Mouse (Mus musculus) lung, adult 2 months (tissue): Measurements from ENCODE around the gene Wfikkn1. TPM values are rescaled to one million over a fixed set of nuclear protein-coding genes. Genes with fewer than 3 reads are reported as not detected.
A peak's percentile ranks its signal among the peaks of the same experiment; 100 is the strongest.

Experiments
- DNase-seq: peaks from one replicate; pipeline ENCODE4 v3.0.0; 2022
- H3K4me1 ChIP-seq: fragments of 200-500 bp; 2 replicates; pipeline ENCODE4 v1.6.1; 2011; ENCODE audit warnings: low read length; ENCODE audit not compliant: control insufficient read depth, insufficient read depth
- H3K4me3 ChIP-seq: fragments of 200-500 bp; replicated peaks from 2 replicates; pipeline ENCODE3; 2011; ENCODE audit warnings: low read depth, mild to moderate bottlenecking, control low read depth, low read length; ENCODE audit errors: extremely low read depth
- CTCF ChIP-seq: fragments of 200-500 bp; IDR thresholded peaks from 2 replicates; pipeline ENCODE4 v1.5.1; 2011; ENCODE audit warnings: mild to moderate bottlenecking, low read length, control low read depth; ENCODE audit not compliant: insufficient read depth
- POLR2A ChIP-seq: fragments of 200-500 bp; IDR thresholded peaks from 2 replicates; pipeline ENCODE4 v1.6.1; 2011; ENCODE audit warnings: low read depth, mild to moderate bottlenecking, control low read depth, low read length, borderline replicate concordance; ENCODE audit errors: extremely low read depth
- WGBS: fragments of 180-500 bp; shearing (Covaris S2); methylation state at CpG from one replicate; pipeline ENCODE4 v1.1.7; 2018; 5-methylcytosine and 5-hydroxymethylcytosine counted together
- polyA plus RNA-seq: library from polyadenylated mRNA; depleted of rRNA; stranded (reverse); fragments of >200 nt; gene quantifications from 2 replicates; pipeline ENCODE4 v1.2.3, GENCODE M21; 2012

Gene Wfikkn1
- polyA plus RNA-seq, 1 experiment, result 1.4 TPM

DNA sequence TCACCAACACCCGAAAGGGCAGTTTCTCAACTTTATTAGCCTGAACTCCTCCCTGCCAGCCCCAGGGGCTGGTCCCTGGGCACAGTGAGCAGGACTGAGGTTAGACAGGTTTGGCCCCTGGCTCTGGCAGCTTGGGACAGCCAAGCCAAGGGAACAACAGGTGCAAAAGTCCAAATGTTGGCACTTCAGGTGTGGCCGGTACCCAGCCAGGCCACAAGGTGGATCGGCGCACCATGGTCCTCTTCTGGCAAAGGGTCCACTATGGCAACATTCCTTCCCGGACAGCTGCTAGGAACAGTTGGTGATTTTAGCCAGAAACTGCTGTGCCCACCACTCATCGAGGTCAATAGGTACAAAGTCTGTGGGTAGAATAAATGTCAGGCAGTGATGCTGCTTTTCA is 17.0 kb downstream of the Wfikkn1 start:
- 90% methylated on average over 6 of the region's 6 CpGs for WGBS
- H3K4me1 ChIP-seq, result peaks cover 15% of the 10 kb centered on the region
- H3K4me3 ChIP-seq, result no peak overlapping the region
- DNase-seq, result no peak
- TF ChIP-seq POLR2A, result no peak
- TF ChIP-seq CTCF, result no peak

DNA sequence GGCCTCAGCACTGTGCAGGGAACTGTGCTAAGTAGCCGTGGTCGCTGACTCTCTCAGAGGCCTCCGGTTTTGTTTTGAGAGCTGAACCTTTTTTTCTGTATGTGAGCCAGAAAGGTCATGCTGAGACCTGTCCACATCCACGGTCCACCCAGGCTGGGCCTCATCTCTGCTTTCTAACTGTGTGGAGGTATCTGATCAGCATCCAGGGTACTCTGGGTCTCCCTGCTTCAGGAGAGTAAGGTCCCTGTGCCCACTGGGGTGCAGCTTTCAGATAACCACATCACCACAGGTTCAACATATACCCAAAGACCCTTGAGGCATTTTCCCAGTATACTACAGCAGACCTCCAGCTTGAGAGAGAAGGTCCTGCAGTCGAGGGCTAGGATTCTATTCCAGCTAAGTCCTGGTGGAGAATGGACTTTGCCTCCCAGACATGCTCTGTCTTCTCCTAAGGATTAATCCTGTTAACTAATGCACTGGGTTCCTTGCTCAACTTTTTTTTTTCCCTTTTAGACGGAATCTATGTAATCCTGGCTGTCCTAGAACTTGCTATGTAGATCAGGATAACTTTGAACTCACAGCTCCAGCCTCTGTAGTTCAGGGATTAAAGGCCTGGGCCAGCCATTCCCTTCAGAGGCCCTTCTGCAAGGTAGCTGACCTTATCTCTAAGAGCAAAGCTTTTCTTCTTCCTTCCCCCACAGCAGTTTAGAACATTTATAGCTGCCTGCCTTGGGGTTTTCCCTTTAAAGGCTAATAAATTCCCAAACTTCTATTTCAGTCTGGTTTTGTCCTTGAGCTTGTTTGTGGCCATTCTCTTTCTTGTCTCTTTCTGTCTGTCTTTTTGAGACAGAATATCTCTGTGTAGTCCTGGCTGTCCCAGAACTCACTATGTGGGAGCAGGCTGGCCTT is 18.7 kb downstream of the Wfikkn1 start:
- DNase-seq, result no peak
- WGBS, result 9% methylated on average over 6 of the region's 6 CpGs
- H3K4me1 ChIP-seq, result peaks cover 8% of the 10 kb centered on the region; the same call in 1 of the 2 replicates
- no peak for TF ChIP-seq CTCF
- TF ChIP-seq POLR2A, result no peak
- H3K4me3 ChIP-seq, result peak overlapping the region; percentile 92

GRCm38 (mm10) chr17:25860832-25861703 is 19.6 kb downstream of the Wfikkn1 start, which contains the start of gene Wdr90:
Gene Wdr90, minus strand, starts transcription at chr17:25861501.
- H3K4me3 ChIP-seq, result peak within 1 kb of the TSS; percentile 92
- peak; percentile 90 for DNase-seq
- WGBS, result 2% methylated on average over 65 of the region's 65 CpGs
- H3K4me1 ChIP-seq, result peaks cover 8% of the 10 kb centered on the region; the same call in 1 of the 2 replicates
- TF ChIP-seq POLR2A (peak; percentile 85; the same call in 1 of the 2 replicates), CTCF (no peak)

- Histone ChIP-seq H3K4me3 (no peak overlapping the region), H3K4me1 (peaks cover 8% of the 10 kb centered on the region; the same call in 1 of the 2 replicates)
- DNase-seq, result no peak
- WGBS, result 89% methylated on average over 6 of the region's 6 CpGs
- TF ChIP-seq CTCF, result no peak
- TF ChIP-seq POLR2A, result no peak
Observed at GRCm38 (mm10) chr17:25860229-25860628, 20.4 kb downstream of the Wfikkn1 start.

DNA sequence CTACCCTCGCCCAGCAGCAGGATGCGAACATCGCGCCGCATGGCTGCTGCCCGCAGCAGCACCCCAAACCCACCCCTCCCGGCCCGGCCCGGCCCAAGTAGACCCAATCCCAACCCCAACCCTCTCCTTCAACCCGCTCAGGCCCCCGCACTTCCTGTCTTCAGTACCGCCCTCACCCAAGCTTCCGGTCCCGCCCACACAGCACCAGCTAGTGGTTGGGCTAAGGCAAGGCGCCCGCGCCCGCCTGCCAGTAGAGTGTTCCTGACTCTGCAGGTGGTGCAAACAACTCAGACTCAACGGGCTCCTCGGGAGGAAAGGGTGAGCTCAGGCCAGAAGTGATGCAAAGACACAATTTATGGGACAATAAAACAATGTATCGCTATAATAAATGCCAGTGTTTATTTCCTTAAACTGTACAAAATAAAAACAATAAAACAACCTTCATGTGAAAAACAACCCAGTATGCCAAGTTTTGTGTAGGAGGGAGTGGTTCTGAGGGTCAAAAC is 36.2 kb downstream of the Wfikkn1 start, which contains the start of gene Rhot2:
TSS of gene Rhot2 (minus strand) at position 456 of the 506 bp plus-strand sequence.
- Histone ChIP-seq H3K4me3 (peak within 1 kb of the TSS; percentile 75), H3K4me1 (peaks cover 11% of the 10 kb centered on the region)
- DNase-seq, result peak; percentile 93
- TF ChIP-seq POLR2A (peak; percentile 56), CTCF (no peak)
- under 1% methylated on average over 21 of the region's 21 CpGs for WGBS

GRCm38 (mm10) chr17:25843636-25844395 is 36.8 kb downstream of the Wfikkn1 start:
- no peak for DNase-seq
- Histone ChIP-seq H3K4me3 (peak overlapping the region; percentile 75), H3K4me1 (peaks cover 11% of the 10 kb centered on the region)
- TF ChIP-seq POLR2A (no peak), CTCF (no peak)
- WGBS, result under 1% methylated on average over 38 of the region's 38 CpGs

- WGBS, result 86% methylated on average over 4 of the region's 4 CpGs
- Histone ChIP-seq H3K4me1 (peaks cover 11% of the 10 kb centered on the region), H3K4me3 (no peak overlapping the region)
- TF ChIP-seq CTCF (no peak), POLR2A (no peak)
- DNase-seq, result no peak
Observed at GRCm38 (mm10) chr17:25843122-25843521, 37.5 kb downstream of the Wfikkn1 start.

- TF ChIP-seq CTCF (no peak), POLR2A (no peak)
- DNase-seq, result no peak
- H3K4me1 ChIP-seq, result peaks cover 11% of the 10 kb centered on the region
- H3K4me3 ChIP-seq, result no peak overlapping the region
- WGBS, result 78% methylated on average over 3 of the region's 3 CpGs
Observed at GRCm38 (mm10) chr17:25842509-25842908, 38.1 kb downstream of the Wfikkn1 start.
